Mouse (Mus musculus): ENCODE measurements at regions not wholly inside any gene's neighbourhood (a gene's known extent, or its start where the extent isn't known, plus 50 kb on each side); places are given as distances from the start of the nearest gene placed in this dataset.

GRCm38 (mm10) chr12:42369029-42369577 is 882.9 kb upstream of the Lrrn3 start:
- in situ Hi-C loops (cut with MboI, MseI): no loop called here

DNA sequence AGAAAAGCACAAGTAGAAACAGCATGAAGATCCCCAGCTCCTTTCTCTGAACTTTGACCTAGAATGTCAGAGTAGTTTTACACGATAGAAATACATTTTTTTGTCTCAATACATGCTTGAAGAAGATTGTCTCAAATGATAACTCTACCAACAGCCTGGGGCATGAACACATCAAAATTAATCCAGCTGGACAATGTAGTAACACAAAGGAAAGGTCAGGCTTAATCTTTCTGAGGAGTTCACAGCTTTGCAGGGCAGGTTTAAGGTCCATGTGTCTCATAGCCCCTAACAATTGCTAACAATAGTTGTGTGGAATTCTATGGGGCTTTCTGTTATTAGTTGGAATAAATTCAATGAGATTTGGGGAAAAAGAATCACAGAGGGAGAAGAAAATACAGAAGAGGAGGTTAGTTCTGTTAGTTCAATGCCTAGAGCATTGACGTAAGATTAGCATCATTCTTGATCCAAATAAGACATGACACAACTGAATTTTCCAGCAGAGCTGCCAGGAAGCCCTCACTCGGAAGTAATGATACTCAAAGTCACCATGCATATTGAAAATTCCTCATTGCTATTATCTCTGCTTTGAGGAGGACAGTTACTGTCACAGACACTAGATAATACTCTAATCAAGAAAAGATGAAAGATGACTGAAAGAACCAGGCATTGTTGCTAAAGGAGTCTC is 852.9 kb upstream of the Lrrn3 start:
- in situ Hi-C loops (cut with MboI, MseI): no loop called here

DNA sequence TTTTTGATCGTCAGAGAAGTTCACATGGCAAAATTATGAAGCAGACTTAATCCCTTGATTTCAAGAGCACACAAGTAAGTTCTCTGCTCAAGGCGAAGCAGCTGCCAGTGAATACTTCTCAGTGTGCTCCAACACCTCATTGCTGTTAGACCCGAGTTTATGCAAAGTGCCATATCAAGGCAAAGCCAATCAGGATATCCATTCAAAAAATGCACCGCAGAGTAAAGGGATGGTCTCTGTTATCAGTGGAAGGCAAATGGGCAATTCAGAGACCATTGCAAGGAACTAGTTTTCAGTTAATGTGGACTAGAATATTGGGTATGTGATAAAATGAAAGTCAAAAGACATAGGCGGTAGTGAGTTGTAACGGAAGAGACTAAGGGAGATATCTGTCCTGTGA is 820.2 kb upstream of the Lrrn3 start:
- in situ Hi-C loops (cut with MboI, MseI): no loop called here

DNA sequence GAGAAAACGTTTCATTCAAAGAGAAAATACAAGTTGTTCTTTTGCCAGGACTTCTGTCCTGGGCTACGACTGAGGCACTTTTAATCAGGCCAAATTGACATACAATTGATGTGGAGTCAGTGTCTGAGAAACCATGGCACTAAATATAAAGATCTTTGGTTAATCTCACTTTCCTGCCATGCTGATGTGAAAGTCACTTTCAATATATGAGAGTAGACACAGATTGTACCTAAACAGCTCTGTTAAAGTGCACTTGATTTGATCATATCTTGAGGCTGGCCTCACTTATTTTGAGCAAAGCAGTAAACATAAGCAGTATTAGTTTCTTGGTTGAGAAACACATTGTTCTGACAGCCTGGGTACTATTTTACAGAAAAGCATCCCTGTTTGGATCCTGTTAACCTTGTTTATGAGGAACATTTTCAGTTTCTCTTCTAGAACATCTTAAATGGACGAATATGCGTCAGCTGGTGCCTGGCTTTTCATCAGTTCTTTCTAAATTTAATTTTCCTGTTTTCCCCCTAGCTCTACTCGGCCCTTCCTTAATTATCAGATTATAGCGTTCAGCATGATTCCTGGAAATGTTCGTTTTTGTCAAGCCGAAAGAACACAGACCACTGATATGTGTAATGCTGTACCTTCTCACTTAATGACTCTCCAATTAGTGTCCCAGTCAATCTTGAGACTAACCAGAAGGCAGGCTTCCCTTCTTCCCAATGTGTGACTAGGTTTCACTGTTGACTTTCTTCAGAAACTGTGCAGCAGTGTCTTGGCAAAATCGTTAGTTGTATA is 791.2 kb upstream of the Lrrn3 start:
- in situ Hi-C loops (cut with MboI, MseI): no loop called here

DNA sequence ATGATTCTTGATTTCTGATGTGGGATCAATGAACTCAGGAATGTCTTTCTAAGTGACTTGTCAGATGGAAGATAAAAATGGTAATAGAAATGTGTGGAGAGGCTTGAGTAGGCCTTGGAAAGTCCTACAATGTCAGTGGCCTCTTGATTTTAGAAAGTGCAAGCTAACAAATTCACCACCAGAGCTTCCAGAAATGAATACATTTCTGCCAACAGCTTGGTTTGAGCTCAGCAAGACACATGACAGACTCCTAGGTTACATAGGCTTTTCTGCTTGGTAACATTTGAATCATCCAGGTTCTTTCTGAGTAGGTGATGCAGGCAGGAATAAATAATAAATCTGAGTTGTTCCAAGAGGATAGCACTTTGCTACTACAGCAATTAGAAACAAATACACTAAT is 764.2 kb upstream of the Lrrn3 start:
- in situ Hi-C loops (cut with MboI, MseI): no loop called here

- in situ Hi-C loops (cut with MboI, MseI): no loop called here
Measured at GRCm38 (mm10) chr12:42229235-42229634, 743.0 kb upstream of the Lrrn3 start.

DNA sequence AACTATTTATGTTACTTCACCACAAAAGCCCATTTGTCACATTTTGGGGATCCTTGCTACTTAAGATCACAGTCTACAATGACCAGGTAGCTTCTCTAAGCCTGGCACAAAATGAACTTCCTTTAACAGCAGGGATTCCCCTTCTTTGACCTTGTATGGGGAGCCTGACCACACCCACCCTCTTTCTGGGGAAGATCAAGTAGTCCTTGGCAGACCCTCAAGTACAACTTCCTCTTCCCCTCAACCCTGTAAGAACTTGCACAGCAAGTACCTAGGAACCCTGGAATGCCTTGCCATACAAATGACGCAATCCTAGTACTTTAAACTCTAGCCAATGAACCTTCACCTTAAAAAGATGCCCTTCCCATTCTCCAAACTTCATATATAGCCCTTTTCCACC is 695.4 kb upstream of the Lrrn3 start:
- in situ Hi-C loops (cut with MboI, MseI): loop anchor here (10.0 kb wide), 1 partner anchor 683 kb away; no protein-coding TSS in a partner anchor

- in situ Hi-C loops (cut with MboI, MseI): loop anchor here (10.0 kb wide), 1 partner anchor 685 kb away; no protein-coding TSS in a partner anchor
Measured at GRCm38 (mm10) chr12:42179947-42180669, 693.9 kb upstream of the Lrrn3 start.

DNA sequence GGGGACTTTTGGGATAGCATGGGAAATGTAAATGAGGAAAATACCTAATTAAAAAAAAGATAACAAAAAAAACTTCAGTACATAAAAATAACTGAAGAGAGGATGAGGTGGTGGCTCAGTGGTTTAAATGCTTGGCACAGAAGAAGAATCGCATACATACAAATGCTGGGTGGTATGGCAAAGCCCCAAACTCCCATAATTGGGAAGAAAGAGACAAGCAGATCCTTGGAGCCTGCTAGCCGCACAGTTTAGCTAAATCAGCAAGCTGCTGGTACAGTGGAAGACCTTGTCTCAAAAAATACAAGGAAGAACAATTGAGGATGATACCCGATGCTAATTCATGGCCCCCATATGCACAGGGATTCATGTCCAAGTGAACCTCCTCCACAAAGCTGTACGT is 661.7 kb upstream of the Lrrn3 start:
- in situ Hi-C loops (cut with MboI, MseI): no loop called here

GRCm38 (mm10) chr12:42138694-42139442 is 652.6 kb upstream of the Lrrn3 start:
- in situ Hi-C loops (cut with MboI, MseI): no loop called here

GRCm38 (mm10) chr12:42138177-42138576 is 651.9 kb upstream of the Lrrn3 start:
- in situ Hi-C loops (cut with MboI, MseI): no loop called here

DNA sequence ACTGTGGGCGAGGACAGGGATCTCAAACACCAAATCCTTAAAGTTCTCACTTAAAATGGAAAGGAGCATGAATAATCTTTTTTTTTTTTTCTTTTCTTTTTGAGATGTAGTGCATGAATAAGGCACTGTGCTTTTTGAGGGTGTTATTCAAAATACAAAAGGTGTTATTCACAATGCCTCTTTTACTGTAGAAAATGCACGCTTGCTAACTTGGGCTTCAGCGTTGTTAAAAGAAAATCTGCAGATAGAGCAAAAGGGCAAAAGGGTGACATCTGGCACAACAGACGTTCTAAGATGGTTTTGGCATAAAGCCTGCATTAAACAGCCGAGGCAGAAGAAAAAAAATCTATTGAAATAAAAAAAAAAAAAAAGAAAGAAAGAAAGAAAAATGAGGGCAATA is 651.5 kb upstream of the Lrrn3 start:
- in situ Hi-C loops (cut with MboI, MseI): no loop called here

DNA sequence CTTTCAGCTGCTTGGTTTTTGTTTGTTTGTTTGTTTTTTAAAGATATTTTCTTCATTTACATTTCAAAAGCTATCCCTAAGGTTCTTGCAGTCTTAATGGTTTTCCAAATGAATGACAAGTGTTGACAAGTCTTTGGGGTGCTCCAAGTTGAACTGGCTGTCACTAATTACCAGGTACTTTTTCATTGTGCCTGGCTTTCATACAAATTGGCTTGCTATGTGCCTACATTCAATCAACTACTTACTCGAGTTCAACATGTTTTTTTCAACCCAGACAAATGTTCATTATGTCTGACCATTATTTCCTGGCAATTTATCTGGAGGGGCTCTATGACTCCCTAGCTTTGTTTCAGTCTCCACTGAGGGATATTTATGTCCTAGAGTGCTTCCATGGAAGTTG is 614.0 kb upstream of the Lrrn3 start:
- in situ Hi-C loops (cut with MboI, MseI): no loop called here

DNA sequence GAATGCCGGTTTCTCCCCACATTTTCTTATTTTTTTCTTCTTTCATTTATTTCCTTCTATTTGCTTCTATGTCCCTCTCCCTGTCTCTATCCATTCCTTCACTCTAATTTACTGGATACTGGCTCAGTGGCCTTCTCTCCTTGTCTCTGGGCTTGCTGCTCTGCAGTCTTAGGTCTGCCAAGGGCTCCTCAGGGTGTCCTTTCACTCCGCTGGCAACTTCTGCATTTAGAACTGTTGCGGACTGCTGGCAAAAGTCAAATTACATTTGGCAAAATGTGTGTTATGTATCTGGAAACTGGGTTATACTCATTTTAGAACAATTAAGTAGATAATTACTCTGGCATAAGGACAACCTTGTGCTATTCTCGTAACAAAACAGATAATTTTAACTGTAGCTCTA is 584.2 kb upstream of the Lrrn3 start:
- in situ Hi-C loops (cut with MboI, MseI): no loop called here

GRCm38 (mm10) chr12:42063745-42064144 is 577.5 kb upstream of the Lrrn3 start:
- in situ Hi-C loops (cut with MboI, MseI): no loop called here

DNA sequence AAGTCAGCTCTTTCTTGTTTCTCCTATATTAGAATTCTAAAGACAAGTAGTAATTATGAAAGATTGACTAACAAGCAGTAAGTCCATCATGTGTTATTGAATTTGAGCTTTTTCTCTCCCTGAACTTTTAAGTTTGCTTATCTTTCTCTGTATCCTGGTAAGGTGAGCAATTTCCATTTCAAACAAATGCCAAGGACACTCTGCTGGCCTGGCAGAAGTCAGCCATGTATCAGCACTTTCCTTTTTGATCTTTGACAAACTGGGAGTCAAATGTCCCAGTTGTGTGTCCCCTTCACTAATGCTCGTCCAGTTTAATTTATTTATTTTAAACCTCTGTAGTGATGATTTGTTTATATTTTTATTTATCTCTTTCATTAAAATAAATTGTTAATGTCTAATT is 562.8 kb upstream of the Lrrn3 start:
- in situ Hi-C loops (cut with MboI, MseI): no loop called here

DNA sequence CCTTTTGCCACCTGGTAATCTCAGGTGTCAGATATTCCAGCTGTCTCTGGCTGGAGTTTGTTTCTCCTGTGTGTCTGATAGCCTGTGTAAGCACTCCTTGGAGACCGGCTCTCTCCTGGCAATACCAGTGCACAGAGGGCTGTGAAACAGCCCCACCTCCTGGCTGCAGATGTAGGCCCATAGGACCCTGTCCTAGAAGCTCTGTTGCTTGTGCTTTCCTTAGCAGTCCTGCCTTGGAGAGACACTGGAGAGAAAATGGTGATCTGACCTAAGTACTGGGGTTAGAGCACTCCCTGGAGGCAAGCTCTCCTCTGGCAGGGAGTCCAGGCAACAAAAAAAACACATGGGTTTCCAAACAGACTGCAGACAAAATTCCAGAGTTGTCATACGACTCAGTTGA is 541.6 kb upstream of the Lrrn3 start:
- in situ Hi-C loops (cut with MboI, MseI): no loop called here

DNA sequence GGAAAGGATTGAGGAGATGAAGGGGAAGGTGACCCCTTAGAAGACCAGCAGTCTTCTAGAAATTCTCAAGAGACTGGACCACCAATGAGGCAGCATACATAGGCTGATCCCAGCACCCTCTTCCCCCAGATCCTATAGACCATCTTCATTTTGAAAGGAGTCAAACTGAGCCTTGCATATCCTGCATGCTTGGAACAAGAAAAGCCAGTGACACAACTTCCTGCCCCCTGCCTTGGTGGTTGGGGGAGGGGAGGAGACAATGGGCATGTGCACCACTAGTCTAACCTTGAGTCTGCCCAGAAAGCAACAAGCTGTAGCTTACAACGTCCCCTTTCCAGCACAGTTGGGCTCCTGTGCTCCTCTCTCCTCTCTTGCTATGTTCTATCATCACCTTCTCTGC is 531.3 kb upstream of the Lrrn3 start:
- in situ Hi-C loops (cut with MboI, MseI): no loop called here

GRCm38 (mm10) chr12:42008827-42009383 is 522.7 kb upstream of the Lrrn3 start:
- in situ Hi-C loops (cut with MboI, MseI): no loop called here

DNA sequence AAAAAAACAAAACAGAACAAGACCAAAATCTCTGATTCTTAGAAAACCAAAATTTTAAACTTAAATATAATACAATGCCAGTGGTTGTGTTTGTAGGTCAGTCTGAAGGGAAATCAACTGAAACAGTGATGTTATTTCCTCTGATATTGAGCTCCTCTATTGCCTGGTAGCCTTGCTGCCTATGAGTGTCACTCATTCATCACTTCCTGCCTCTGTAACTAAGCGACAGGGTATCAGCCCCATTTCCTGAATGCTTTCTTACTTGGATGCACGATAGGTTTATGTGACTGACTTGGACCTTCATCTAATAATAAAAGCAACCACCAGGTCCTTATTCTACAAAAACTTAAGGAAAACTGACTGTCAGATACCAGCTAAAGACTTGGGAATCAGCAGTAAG is 520.7 kb upstream of the Lrrn3 start:
- in situ Hi-C loops (cut with MboI, MseI): no loop called here
